Mouse (Mus musculus): ENCODE data around the gene Inpp5a. TPM values are rescaled to one million over a fixed set of nuclear protein-coding genes. Genes with fewer than 3 reads are reported as not detected.

Gene Inpp5a
- polyA plus RNA-seq, 1 experiment from 2014 or later = 17.4 TPM

- no peak for ATAC-seq
- Histone ChIP-seq H3K36me3 (ENCODE audit: control insufficient read depth, insufficient read depth, low read length) (no peaks in the 10 kb centered on the region), H3K9me3 (ENCODE audit: control insufficient read depth, low read length) (no peaks in the 10 kb centered on the region), H3K4me1 (ENCODE audit: control insufficient read depth, insufficient read depth, low read depth, low read length) (no peaks in the 10 kb centered on the region), H3K27me3 (replicated peaks; ENCODE audit: control insufficient read depth, insufficient read depth, low read length) (no peaks in the 10 kb centered on the region; the same call in 1 of the 2 replicates), H3K4me2 (ENCODE audit: low read length) (no peak overlapping the region), H3K4me3 (ENCODE audit: low read length) (no peak overlapping the region), H3K27ac (ENCODE audit: low read depth, low read length) (no peak overlapping the region), H3K9ac (ENCODE audit: low read depth, low read length) (no peak overlapping the region)
- 66% methylated on average over 3 of the region's 3 CpGs for WGBS
Observed at GRCm38 (mm10) chr7:139489721-139490211, 100.9 kb downstream of the Inpp5a start.

- no peaks in the 10 kb centered on the region for H3K36me3 ChIP-seq (ENCODE audit: control insufficient read depth, insufficient read depth, low read length)
- WGBS = 88% methylated on average over 4 of the region's 4 CpGs
- ATAC-seq = no peak
- H3K4me3 ChIP-seq (ENCODE audit: low read length) = no peak overlapping the region
- H3K9ac ChIP-seq (ENCODE audit: low read depth, low read length) = no peak overlapping the region
- no peak overlapping the region for H3K4me2 ChIP-seq (ENCODE audit: low read length)
- H3K4me1 ChIP-seq (ENCODE audit: control insufficient read depth, insufficient read depth, low read depth, low read length) = no peaks in the 10 kb centered on the region
- no peaks in the 10 kb centered on the region; the same call in 1 of the 2 replicates for H3K27me3 ChIP-seq (replicated peaks; ENCODE audit: control insufficient read depth, insufficient read depth, low read length)
- H3K9me3 ChIP-seq (ENCODE audit: control insufficient read depth, low read length) = no peaks in the 10 kb centered on the region
- no peak overlapping the region for H3K27ac ChIP-seq (ENCODE audit: low read depth, low read length)
Observed at GRCm38 (mm10) chr7:139492351-139492750, 103.4 kb downstream of the Inpp5a start.

- no peak overlapping the region for H3K4me3 ChIP-seq (ENCODE audit: low read length)
- ATAC-seq = no peak
- no peaks in the 10 kb centered on the region for H3K4me1 ChIP-seq (ENCODE audit: control insufficient read depth, insufficient read depth, low read depth, low read length)
- no peak overlapping the region for H3K27ac ChIP-seq (ENCODE audit: low read depth, low read length)
- no peaks in the 10 kb centered on the region; the same call in 1 of the 2 replicates for H3K27me3 ChIP-seq (replicated peaks; ENCODE audit: control insufficient read depth, insufficient read depth, low read length)
- H3K36me3 ChIP-seq (ENCODE audit: control insufficient read depth, insufficient read depth, low read length) = no peaks in the 10 kb centered on the region
- no peak overlapping the region for H3K4me2 ChIP-seq (ENCODE audit: low read length)
- no peaks in the 10 kb centered on the region for H3K9me3 ChIP-seq (ENCODE audit: control insufficient read depth, low read length)
- 43% methylated on average over 2 of the region's 2 CpGs for WGBS
- H3K9ac ChIP-seq (ENCODE audit: low read depth, low read length) = no peak overlapping the region
Observed at GRCm38 (mm10) chr7:139492946-139493345, 104.0 kb downstream of the Inpp5a start.

GRCm38 (mm10) chr7:139495791-139496190 is 106.9 kb downstream of the Inpp5a start:
- no peaks in the 10 kb centered on the region for H3K4me1 ChIP-seq (ENCODE audit: control insufficient read depth, insufficient read depth, low read depth, low read length)
- H3K36me3 ChIP-seq (ENCODE audit: control insufficient read depth, insufficient read depth, low read length) = no peaks in the 10 kb centered on the region
- no peak overlapping the region for H3K4me2 ChIP-seq (ENCODE audit: low read length)
- no peak for ATAC-seq
- no peaks in the 10 kb centered on the region; the same call in 1 of the 2 replicates for H3K27me3 ChIP-seq (replicated peaks; ENCODE audit: control insufficient read depth, insufficient read depth, low read length)
- H3K9ac ChIP-seq (ENCODE audit: low read depth, low read length) = no peak overlapping the region
- 85% methylated on average over 6 of the region's 6 CpGs for WGBS
- no peaks in the 10 kb centered on the region for H3K9me3 ChIP-seq (ENCODE audit: control insufficient read depth, low read length)
- H3K4me3 ChIP-seq (ENCODE audit: low read length) = no peak overlapping the region
- no peak overlapping the region for H3K27ac ChIP-seq (ENCODE audit: low read depth, low read length)

GRCm38 (mm10) chr7:139498038-139498625 is 109.2 kb downstream of the Inpp5a start:
- H3K27ac ChIP-seq (ENCODE audit: low read depth, low read length) = no peak overlapping the region

GRCm38 (mm10) chr7:139504064-139504463 is 115.2 kb downstream of the Inpp5a start:
- Histone ChIP-seq H3K9me3 (ENCODE audit: control insufficient read depth, low read length) (no peaks in the 10 kb centered on the region), H3K4me1 (ENCODE audit: control insufficient read depth, insufficient read depth, low read depth, low read length) (peaks cover 4% of the 10 kb centered on the region; the same call in 1 of the 2 replicates), H3K4me2 (ENCODE audit: low read length) (no peak overlapping the region), H3K36me3 (ENCODE audit: control insufficient read depth, insufficient read depth, low read length) (no peaks in the 10 kb centered on the region), H3K4me3 (ENCODE audit: low read length) (no peak overlapping the region), H3K27me3 (replicated peaks; ENCODE audit: control insufficient read depth, insufficient read depth, low read length) (no peaks in the 10 kb centered on the region), H3K9ac (ENCODE audit: low read depth, low read length) (no peak overlapping the region), H3K27ac (ENCODE audit: low read depth, low read length) (no peak overlapping the region)
- 63% methylated on average over 7 of the region's 7 CpGs for WGBS
- no peak for ATAC-seq

More at GRCm38 (mm10) chr7:139498038-139498625, 109.2 kb downstream of the Inpp5a start:
- Histone ChIP-seq H3K4me1 (ENCODE audit: control insufficient read depth, insufficient read depth, low read depth, low read length) (no peaks in the 10 kb centered on the region), H3K36me3 (ENCODE audit: control insufficient read depth, insufficient read depth, low read length) (no peaks in the 10 kb centered on the region), H3K27me3 (replicated peaks; ENCODE audit: control insufficient read depth, insufficient read depth, low read length) (no peaks in the 10 kb centered on the region), H3K9me3 (ENCODE audit: control insufficient read depth, low read length) (no peaks in the 10 kb centered on the region), H3K9ac (ENCODE audit: low read depth, low read length) (no peak overlapping the region), H3K4me2 (ENCODE audit: low read length) (no peak overlapping the region), H3K4me3 (ENCODE audit: low read length) (no peak overlapping the region)
- no peak for ATAC-seq
- WGBS = 54% methylated on average over 19 of the region's 19 CpGs

GRCm38 (mm10) chr7:139506677-139507412 is 117.9 kb downstream of the Inpp5a start:
- peaks cover 4% of the 10 kb centered on the region; the same call in 1 of the 2 replicates for H3K4me1 ChIP-seq (ENCODE audit: control insufficient read depth, insufficient read depth, low read depth, low read length)
- no peak overlapping the region for H3K27ac ChIP-seq (ENCODE audit: low read depth, low read length)
- no peak overlapping the region for H3K4me2 ChIP-seq (ENCODE audit: low read length)
- no peak overlapping the region for H3K4me3 ChIP-seq (ENCODE audit: low read length)
- no peaks in the 10 kb centered on the region for H3K9me3 ChIP-seq (ENCODE audit: control insufficient read depth, low read length)
- peaks cover 3% of the 10 kb centered on the region; the same call in 1 of the 2 replicates for H3K27me3 ChIP-seq (replicated peaks; ENCODE audit: control insufficient read depth, insufficient read depth, low read length)
- 71% methylated on average over 9 of the region's 9 CpGs for WGBS
- no peaks in the 10 kb centered on the region for H3K36me3 ChIP-seq (ENCODE audit: control insufficient read depth, insufficient read depth, low read length)
- no peak overlapping the region for H3K9ac ChIP-seq (ENCODE audit: low read depth, low read length)
- no peak for ATAC-seq

- Histone ChIP-seq H3K4me2 (ENCODE audit: low read length) (no peak overlapping the region), H3K9ac (ENCODE audit: low read depth, low read length) (no peak overlapping the region), H3K27ac (ENCODE audit: low read depth, low read length) (no peak overlapping the region), H3K27me3 (replicated peaks; ENCODE audit: control insufficient read depth, insufficient read depth, low read length) (peaks cover 9% of the 10 kb centered on the region), H3K36me3 (ENCODE audit: control insufficient read depth, insufficient read depth, low read length) (no peaks in the 10 kb centered on the region), H3K4me3 (ENCODE audit: low read length) (no peak overlapping the region), H3K4me1 (ENCODE audit: control insufficient read depth, insufficient read depth, low read depth, low read length) (peaks cover 3% of the 10 kb centered on the region; the same call in 1 of the 2 replicates), H3K9me3 (ENCODE audit: control insufficient read depth, low read length) (no peaks in the 10 kb centered on the region)
- WGBS = 75% methylated on average over 4 of the region's 4 CpGs
- no peak for ATAC-seq
Observed at GRCm38 (mm10) chr7:139508938-139509337, 120.0 kb downstream of the Inpp5a start.

GRCm38 (mm10) chr7:139515959-139516660 is 127.2 kb downstream of the Inpp5a start:
- Histone ChIP-seq H3K4me3 (ENCODE audit: low read length) (no peak overlapping the region), H3K27me3 (replicated peaks; ENCODE audit: control insufficient read depth, insufficient read depth, low read length) (peaks cover 25% of the 10 kb centered on the region), H3K4me2 (ENCODE audit: low read length) (no peak overlapping the region), H3K36me3 (ENCODE audit: control insufficient read depth, insufficient read depth, low read length) (peaks cover 4% of the 10 kb centered on the region; the same call in 1 of the 2 replicates), H3K9me3 (ENCODE audit: control insufficient read depth, low read length) (no peaks in the 10 kb centered on the region), H3K4me1 (ENCODE audit: control insufficient read depth, insufficient read depth, low read depth, low read length) (no peaks in the 10 kb centered on the region; the same call in 1 of the 2 replicates), H3K9ac (ENCODE audit: low read depth, low read length) (no peak overlapping the region), H3K27ac (ENCODE audit: low read depth, low read length) (no peak overlapping the region)
- WGBS = 78% methylated on average over 13 of the region's 13 CpGs
- no peak for ATAC-seq
